Mouse (Mus musculus): ENCODE results near the gene Slc29a3.
"Not testable (repeated sequence)": the region's sequence is repeated elsewhere in the genome, so short reads cannot be mapped to it uniquely, and the experiment has no call there.

Gene Slc29a3

DNA sequence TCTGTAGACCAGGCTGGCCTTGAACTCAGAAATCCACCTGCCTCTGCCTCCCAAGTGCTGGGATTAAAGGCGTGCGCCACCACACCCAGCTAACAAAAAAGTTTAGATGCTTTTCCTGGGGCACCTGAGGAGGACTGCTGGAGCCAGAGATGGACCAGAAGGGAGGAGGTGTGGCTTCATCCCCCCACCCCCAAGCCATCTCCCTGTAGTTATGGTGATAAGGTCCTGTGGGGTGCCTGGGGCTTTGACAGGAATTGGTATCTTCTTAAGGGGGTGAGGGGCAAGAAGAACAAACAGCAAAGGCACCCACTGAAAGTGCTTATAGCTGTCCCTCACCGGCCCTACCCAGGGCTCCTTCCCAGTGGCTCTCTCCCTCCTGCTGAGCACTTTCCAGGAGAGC is 25.7 kb downstream of the Slc29a3 start:
- DNase-seq (ENCODE audit: low read depth), result no peak

- DNase-seq (ENCODE audit: low read depth), result no peak
Measured at GRCm38 (mm10) chr10:60724496-60724895, 28.1 kb downstream of the Slc29a3 start.

DNA sequence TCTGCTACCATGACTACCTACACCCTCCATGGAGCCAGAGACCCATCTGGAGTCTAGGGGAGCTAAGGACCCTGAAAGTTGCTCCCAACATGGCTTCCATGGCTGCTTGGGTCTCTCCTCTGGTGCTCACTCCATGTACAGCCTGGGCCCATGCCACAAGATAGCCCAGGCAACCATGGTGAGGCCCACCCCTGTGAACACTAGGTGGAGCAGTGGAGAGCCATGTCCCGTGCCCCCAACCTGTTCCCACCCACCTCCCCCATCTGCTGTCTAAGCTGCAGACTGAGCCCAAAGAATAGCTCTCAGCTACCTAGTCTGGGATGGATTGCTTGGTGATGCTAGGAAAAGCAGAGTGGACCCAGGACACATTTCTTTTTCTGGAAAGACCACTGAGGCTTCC is 29.2 kb downstream of the Slc29a3 start:
- no peak for DNase-seq (ENCODE audit: low read depth)

DNA sequence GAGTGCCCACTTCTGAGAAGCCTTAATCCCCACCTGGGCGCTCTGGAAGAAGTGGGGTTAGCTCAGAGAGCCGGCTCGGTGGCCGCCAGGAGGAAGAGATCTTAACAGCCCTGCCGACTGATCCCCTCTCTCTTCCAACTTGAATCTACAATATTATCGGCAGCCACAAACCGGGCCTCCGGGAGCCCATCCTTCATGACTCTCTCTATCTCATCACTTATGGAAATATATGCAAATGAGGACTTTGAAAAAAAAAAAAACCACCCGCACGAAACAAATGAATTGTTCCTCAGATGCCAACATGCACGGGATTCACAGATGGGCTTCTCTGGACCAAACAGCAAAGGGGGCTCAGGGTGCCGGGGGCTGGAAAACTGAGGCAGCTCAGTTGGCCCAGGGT is 31.0 kb downstream of the Slc29a3 start:
- no peak for DNase-seq (ENCODE audit: low read depth)

GRCm38 (mm10) chr10:60720461-60720860 is 32.1 kb downstream of the Slc29a3 start:
- no peak for DNase-seq (ENCODE audit: low read depth)

DNA sequence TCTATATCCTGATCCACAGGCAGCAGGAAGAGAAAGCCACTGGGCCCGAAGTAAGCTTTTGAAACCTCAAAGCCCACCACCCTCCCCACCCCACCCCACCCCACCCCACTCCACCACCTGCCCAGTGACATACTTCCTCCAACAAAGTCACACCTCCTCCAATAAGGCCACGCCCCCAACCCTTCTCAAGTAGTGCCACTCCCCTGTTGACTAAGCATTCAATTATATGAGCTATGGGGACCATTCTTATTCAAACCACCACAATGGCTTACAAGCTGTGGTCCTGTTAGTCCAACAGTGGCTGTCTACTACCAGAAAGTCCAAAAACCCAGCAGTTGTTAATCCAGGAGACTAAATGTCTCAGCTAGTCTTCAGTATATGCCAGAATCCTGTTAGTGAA is 34.1 kb downstream of the Slc29a3 start:
- DNase-seq (ENCODE audit: low read depth), result no peak

- no peak for DNase-seq (ENCODE audit: low read depth)
Measured at GRCm38 (mm10) chr10:60716449-60716848, 36.1 kb downstream of the Slc29a3 start.

- DNase-seq (ENCODE audit: low read depth), result not testable (repeated sequence)
Measured at GRCm38 (mm10) chr10:60712299-60712698, 40.3 kb downstream of the Slc29a3 start.

DNA sequence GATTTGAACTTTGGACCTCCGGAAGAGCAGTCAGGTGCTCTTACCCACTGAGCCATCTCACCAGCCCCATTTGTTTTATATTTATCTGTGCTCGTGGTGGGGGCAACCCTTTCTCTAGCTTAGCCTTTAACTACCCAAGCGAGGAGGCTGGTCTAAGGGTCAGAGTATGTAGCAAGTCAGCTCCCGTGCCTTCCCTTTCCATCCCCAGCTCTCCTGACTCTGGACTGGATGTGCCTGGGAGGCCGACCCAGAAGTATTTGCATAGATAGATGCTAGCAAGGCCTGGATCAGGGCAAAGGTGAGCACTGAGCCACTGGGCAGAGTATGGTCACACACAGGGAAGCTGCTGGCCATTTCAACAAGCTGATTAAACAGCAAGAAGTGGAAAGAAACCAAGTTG is 43.8 kb downstream of the Slc29a3 start:
- DNase-seq (ENCODE audit: low read depth), result no peak

DNA sequence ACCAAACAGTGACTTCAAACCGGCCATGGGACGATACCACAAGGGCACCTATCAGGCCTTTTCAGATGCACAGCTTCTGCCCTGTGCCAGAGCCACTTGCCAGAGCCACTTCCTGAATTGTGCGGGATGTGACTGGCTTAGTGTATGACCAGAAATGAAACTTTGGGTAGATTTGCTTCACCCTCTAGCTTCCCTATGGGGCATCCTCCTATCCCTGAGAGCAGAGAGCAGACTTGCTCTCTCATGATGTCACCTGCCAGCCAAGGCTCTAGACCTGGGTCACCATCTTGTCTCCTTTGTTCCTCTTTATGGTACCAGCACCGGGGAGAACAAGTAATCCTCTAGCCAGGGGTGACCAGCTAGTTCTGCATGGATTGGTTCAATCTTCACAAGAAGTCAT is 46.3 kb downstream of the Slc29a3 start:
- DNase-seq (ENCODE audit: low read depth), result no peak

DNA sequence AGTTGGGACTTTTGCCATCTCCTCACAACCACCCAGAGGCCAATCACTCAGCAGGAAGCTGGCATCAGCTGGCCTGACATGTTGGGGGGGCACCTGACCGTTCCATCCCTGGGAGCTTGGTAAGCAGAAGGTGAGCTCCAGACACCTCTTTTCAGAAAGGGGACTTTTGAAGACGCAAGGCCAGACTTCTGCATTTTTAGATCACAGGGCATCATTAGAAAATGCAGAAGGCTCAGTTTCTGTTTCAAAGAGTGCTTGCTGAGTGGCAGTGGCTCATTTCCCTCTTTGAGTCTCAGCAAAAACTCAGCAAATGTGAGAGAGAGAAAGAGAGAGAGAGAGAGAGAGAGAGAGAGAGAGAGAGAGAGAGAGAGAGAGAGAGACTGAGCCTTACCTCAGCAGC is 47.5 kb downstream of the Slc29a3 start:
- DNase-seq (ENCODE audit: low read depth), result no peak

- DNase-seq (ENCODE audit: low read depth), result no peak
Measured at GRCm38 (mm10) chr10:60697775-60698174, 54.8 kb downstream of the Slc29a3 start.

- DNase-seq (ENCODE audit: low read depth), result peak; percentile 19
Measured at GRCm38 (mm10) chr10:60696975-60697374, 55.6 kb downstream of the Slc29a3 start.

DNA sequence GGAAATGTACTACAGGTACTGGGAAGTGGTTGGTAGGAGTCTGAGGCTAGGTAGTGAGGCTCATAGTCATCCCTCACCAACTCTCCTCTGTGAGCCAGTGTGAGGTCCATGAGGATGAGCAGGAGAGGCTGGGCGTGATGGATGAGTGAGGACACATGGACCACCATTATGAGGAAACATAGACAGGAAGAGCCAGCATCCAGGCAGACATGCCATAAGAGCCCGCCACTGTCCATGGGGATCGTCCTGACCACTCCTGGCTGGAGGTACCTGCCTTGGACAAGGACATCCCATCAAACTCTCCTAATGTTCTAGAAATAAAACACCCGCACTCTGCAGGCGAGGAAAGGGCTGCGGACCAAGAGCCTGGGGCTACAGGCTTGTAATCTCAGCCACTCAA is 56.2 kb downstream of the Slc29a3 start, which contains the start of gene Cdh23:
Gene Cdh23, minus strand, starts transcription at position 101 of the 400 bp plus-strand sequence.
- DNase-seq (ENCODE audit: low read depth), result no peak

- no peak for DNase-seq (ENCODE audit: low read depth)
Measured at GRCm38 (mm10) chr10:60691671-60692390, 60.8 kb downstream of the Slc29a3 start.

GRCm38 (mm10) chr10:60690960-60691359 is 61.6 kb downstream of the Slc29a3 start:
- no peak for DNase-seq (ENCODE audit: low read depth)

- DNase-seq (ENCODE audit: low read depth), result no peak
Measured at GRCm38 (mm10) chr10:60689396-60689795, 63.2 kb downstream of the Slc29a3 start.

DNA sequence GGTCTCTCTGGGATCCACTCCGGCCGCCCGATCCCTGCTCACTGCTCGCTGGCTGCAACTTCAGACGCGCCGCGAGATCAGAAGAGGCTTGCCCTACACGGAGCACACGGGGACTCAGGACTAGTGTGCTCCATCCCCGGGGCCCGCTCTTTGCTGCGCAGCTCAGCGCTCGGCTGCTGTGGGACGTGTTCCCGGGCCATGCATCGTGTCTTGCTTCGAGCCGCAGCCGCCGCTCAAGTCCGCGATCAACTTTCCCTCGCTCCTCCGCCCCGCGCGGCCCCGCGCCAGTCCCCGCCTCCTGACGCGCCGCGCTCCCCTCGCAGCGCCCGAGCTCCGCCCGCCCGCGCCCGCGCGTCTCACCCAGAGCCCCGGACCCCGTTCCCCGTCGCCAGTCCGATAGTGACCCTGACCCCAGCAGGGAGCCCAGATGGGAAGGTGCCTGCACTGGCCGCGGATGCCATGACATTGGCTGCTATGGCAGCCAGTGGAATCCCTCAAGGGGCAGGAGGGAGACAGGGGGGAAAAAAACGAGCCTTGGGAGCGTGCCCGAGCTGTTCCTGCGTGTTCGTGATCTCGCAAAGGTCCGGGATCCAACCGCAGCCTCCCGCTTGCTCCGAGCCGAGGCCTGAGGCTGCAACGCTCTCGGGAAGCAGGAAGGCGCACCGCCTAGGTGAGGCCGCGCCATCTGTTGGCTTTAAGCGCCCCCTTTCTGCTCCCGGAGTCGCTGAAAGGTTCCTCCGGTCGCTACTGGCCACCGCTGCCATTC is 65.4 kb downstream of the Slc29a3 start:
- DNase-seq (ENCODE audit: low read depth), result no peak

DNA sequence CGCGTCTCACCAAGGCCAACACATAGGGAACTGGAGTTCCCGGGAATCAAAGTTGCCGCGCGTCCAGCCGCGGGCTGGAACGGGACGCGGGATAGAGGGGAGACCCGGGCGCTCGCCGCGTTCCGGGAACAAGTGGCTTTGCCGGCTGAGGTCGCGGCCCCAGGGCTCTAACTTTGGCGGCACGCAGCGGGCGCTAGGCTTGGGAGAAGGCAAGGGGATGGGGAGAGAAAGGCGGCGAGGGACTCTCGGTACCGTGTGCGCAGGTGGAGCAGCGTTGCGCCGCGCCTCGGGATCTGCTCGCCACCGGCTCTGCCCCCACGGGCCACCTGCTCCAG is 66.0 kb downstream of the Slc29a3 start:
- DNase-seq (ENCODE audit: low read depth), result no peak

DNA sequence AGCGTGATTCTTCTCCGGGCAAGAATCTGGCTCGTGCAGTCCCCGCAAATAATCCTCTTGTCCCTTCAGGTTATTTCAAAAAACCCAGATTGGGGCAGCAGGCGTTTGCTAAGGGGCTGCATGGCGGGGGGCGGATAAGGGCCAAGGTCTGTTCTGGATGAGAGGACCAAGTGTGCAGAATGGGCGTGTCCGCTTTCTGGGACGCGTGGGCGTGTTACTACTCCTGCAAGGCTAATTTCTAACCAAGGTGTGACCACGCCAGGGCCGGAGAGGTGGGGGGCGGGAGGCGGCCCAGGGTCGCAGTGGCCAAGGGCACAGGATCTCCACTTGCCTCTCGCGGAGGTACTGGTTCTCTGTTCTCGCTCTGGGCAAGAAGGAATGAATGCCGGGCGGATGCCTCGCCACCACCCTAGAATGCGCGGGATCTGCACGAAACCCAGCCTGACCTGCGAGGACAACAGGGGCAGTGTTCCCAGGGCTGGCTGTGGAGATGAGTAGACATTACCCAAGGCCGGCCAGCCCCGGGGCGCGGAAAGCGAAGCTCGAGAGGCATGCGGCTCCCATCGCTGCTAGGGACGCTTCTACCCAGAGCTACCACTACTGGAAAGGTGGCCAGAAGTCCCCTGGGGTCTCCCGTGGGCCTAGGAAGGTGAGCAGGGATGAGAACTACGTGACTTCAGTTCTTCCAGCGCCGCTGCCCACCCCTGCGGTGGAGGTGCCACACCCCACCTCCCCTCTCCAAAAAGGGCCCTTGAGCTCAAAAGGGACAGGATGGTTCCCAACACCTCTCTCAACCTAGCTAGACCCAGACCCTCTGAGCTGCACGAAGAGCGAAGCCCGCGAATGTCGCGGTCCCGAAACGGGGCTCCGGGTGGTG is 66.6 kb downstream of the Slc29a3 start:
- no peak for DNase-seq (ENCODE audit: low read depth)

DNA sequence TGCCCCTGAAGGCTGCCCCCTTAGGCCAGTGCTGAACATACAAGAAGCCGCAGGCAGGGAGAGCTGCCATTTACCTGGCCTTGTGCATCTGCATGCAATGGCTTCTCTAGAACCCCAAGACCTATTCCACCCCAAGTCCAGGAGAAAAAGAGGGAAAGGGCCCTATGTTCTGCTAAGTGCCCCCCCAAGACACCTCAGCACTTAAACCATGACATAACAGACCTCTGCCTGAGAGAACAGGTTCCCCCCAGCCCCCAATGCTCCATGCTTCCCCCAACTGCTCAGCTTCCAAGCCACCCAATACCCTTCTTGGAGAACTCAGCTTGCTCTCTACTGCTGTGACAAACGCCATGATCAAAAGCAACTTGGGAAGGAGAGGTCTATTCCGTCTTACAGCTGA is 73.7 kb downstream of the Slc29a3 start:
- no peak for DNase-seq (ENCODE audit: low read depth)

GRCm38 (mm10) chr10:60677319-60677718 is 75.3 kb downstream of the Slc29a3 start:
- no peak for DNase-seq (ENCODE audit: low read depth)

- no peak for DNase-seq (ENCODE audit: low read depth)
Measured at GRCm38 (mm10) chr10:60670166-60670565, 82.4 kb downstream of the Slc29a3 start.

Measured in c-Kit-positive CD71-positive TER-119-negative erythroid progenitor cells, embryonic 14.5 days (primary cell).